Mouse (Mus musculus): ENCODE results near the gene Cdkal1.

- TF ChIP-seq CTCF (IDR thresholded peaks at IDR 0.05; ENCODE audit: low read depth, low read length) (no peak), POLR2A (IDR thresholded peaks at IDR 0.05; ENCODE audit: borderline replicate concordance, low read depth, low read length) (no peak)
Observed at GRCm38 (mm10) chr13:29354943-29355342, 500.5 kb downstream of the Cdkal1 start.

Data from bone marrow macrophage, adult 2 months (primary cell).